Mouse (Mus musculus): ENCODE data around the gene Olfr1115. TPM values are rescaled to one million over a fixed set of nuclear protein-coding genes. Genes with fewer than 3 reads are reported as not detected.
"Not testable (repeated sequence)": the region's sequence is repeated elsewhere in the genome, so short reads cannot be mapped to it uniquely, and the experiment has no call there.

Gene Olfr1115
- polyA plus RNA-seq (2012; ENCODE audit: insufficient read depth, insufficient read length, missing spikeins), result not detected in 2 replicates

DNA sequence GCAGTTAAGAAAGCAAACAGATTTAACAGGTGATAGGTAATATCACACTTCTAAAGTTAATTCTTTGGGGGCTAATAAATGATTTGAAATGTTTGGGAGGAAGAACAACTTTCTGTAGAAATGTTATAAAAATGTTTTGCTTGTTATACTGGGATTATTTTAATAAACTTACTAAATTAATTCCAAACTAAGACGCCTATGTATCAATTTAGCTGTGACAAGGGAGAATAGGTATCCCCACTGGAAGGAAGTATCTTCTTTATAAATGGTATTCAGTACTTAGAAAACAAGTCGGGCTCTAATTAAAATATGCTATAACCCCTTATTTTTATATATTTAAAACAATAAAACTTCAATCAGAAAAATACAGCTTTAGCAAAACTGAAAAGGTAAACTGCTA is at the start of gene Olfr1115:
Gene Olfr1115 (plus strand): TSS at position 301 of the 400 bp plus-strand sequence.
- Histone ChIP-seq H3K4me3 (ENCODE audit: insufficient read depth, low read depth, low read length) (no peak within 1 kb of the TSS), H3K27ac (replicated peaks; ENCODE audit: low read depth, low read length) (no peak within 1 kb of the TSS), H3K4me1 (ENCODE audit: control insufficient read depth, insufficient read depth, insufficient read length, low read length) (no peaks in the 10 kb centered on the region)

DNA sequence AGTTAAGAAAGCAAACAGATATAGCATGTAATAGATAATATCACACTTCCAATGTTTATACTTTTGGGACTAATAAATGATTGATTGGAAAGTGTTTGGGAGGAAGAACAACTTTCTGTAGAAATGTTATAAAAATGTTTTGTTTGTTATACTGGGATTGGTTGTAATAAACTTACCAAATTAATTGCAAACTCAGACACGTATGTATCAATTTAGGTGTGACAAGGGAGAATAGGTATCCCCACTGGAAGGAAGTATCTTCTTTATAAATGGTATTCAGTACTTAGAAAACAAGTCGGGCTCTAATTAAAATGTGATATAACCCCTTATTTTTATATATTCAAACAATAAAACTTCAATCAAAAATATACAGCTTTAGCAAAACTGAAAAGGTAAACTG is 39.1 kb upstream of the Olfr1115 start, which contains the start of gene Olfr1113:
Gene Olfr1113 (plus strand): TSS at position 301 of the 400 bp plus-strand sequence.
- no peak within 1 kb of the TSS for H3K4me3 ChIP-seq (ENCODE audit: insufficient read depth, low read depth, low read length)
- H3K27ac ChIP-seq (replicated peaks; ENCODE audit: low read depth, low read length), result no peak within 1 kb of the TSS
- no peaks in the 10 kb centered on the region for H3K4me1 ChIP-seq (ENCODE audit: control insufficient read depth, insufficient read depth, insufficient read length, low read length)

DNA sequence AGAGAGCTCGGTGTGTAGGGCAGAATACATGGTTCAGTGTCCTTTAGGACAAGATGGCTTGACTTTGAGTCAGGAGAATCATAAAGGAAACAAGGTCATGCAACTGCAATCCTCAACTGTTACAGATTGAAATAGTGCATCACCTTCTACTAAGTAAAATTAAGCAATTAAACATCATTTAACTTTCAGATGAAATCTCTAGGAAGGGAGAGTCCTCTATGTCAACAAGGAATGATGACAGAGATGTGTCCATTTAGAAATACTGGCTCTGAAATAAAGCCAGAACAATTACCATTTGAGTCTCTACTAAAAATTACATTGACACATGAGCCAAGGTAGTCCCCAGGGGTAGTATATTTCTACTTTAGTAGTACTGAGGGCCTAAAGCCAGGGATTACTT is 19.4 kb downstream of the Olfr1115 start, which contains the start of gene Olfr1116:
Gene Olfr1116 (plus strand): TSS at position 301 of the 400 bp plus-strand sequence.
- no peak within 1 kb of the TSS for H3K27ac ChIP-seq (replicated peaks; ENCODE audit: low read depth, low read length)
- no peak within 1 kb of the TSS for H3K4me3 ChIP-seq (ENCODE audit: insufficient read depth, low read depth, low read length)
- H3K4me1 ChIP-seq (ENCODE audit: control insufficient read depth, insufficient read depth, insufficient read length, low read length), result no peaks in the 10 kb centered on the region

DNA sequence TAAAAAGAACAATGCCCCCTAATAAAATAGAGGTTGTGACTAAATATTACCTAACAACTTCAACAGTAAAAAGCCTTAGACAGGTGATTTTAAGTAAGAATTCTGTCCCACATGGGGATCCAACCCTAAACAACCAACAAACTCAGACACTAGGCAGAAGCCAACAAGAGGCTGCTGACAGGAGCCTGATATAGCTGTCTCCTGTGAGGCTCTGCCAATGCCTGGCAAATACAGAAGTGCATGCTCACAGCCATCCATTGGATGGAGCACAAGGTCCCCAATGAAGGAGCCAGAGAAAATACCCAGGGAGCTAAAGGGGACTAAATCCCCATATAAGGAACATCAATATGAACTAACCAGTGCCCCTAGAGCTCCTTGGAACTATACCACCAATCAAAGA is 46.2 kb downstream of the Olfr1115 start:
- not testable (repeated sequence) for H3K4me3 ChIP-seq (ENCODE audit: insufficient read depth, low read depth, low read length); H3K27ac ChIP-seq (replicated peaks; ENCODE audit: low read depth, low read length); H3K4me1 ChIP-seq (ENCODE audit: control insufficient read depth, insufficient read depth, insufficient read length, low read length)

Other genes with a start within 250 kb of the Olfr1115 start
- not detected in 2 replicates for gene Olfr1102, start 249.6 kb upstream of the Olfr1115 start, polyA plus RNA-seq (2012; ENCODE audit: insufficient read depth, insufficient read length, missing spikeins)
- gene Olfr1104, start 220.9 kb upstream of the Olfr1115 start, polyA plus RNA-seq (2012; ENCODE audit: insufficient read depth, insufficient read length, missing spikeins), result not detected in 2 replicates
- gene Olfr1105, start 211.5 kb upstream of the Olfr1115 start, polyA plus RNA-seq (2012; ENCODE audit: insufficient read depth, insufficient read length, missing spikeins), result not detected in 2 replicates
- gene Olfr1106, start 195.7 kb upstream of the Olfr1115 start, polyA plus RNA-seq (2012; ENCODE audit: insufficient read depth, insufficient read length, missing spikeins), result not detected in 2 replicates
- not detected in 2 replicates for gene Olfr1107, start 172.2 kb upstream of the Olfr1115 start, polyA plus RNA-seq (2012; ENCODE audit: insufficient read depth, insufficient read length, missing spikeins)
- not detected in 2 replicates for gene Olfr1109, start 152.0 kb upstream of the Olfr1115 start, polyA plus RNA-seq (2012; ENCODE audit: insufficient read depth, insufficient read length, missing spikeins)
- gene Olfr259, start 133.4 kb upstream of the Olfr1115 start, polyA plus RNA-seq (2012; ENCODE audit: insufficient read depth, insufficient read length, missing spikeins), result not detected in 2 replicates
- gene Olfr1110, start 107.7 kb upstream of the Olfr1115 start, polyA plus RNA-seq (2012; ENCODE audit: insufficient read depth, insufficient read length, missing spikeins), result not detected in 2 replicates
- not detected in 2 replicates for gene Olfr1111, start 95.4 kb upstream of the Olfr1115 start, polyA plus RNA-seq (2012; ENCODE audit: insufficient read depth, insufficient read length, missing spikeins)
- gene Olfr1112, start 60.2 kb upstream of the Olfr1115 start, polyA plus RNA-seq (2012; ENCODE audit: insufficient read depth, insufficient read length, missing spikeins), result not detected in 2 replicates
- not detected in 2 replicates for gene Olfr1113, start 39.0 kb upstream of the Olfr1115 start, polyA plus RNA-seq (2012; ENCODE audit: insufficient read depth, insufficient read length, missing spikeins)
- gene Olfr1116, start 19.5 kb downstream of the Olfr1115 start, polyA plus RNA-seq (2012; ENCODE audit: insufficient read depth, insufficient read length, missing spikeins), result not detected in 2 replicates
- gene Olfr1118, start 59.6 kb downstream of the Olfr1115 start, polyA plus RNA-seq (2012; ENCODE audit: insufficient read depth, insufficient read length, missing spikeins), result not detected in 2 replicates
- gene Olfr1120, start 106.8 kb downstream of the Olfr1115 start, polyA plus RNA-seq (2012; ENCODE audit: insufficient read depth, insufficient read length, missing spikeins), result not detected in 2 replicates
- not detected in 2 replicates for gene Olfr1121, start 121.9 kb downstream of the Olfr1115 start, polyA plus RNA-seq (2012; ENCODE audit: insufficient read depth, insufficient read length, missing spikeins)
- gene Olfr1122, start 137.8 kb downstream of the Olfr1115 start, polyA plus RNA-seq (2012; ENCODE audit: insufficient read depth, insufficient read length, missing spikeins), result not detected in 2 replicates
- not detected in 2 replicates for gene Olfr1123, start 168.6 kb downstream of the Olfr1115 start, polyA plus RNA-seq (2012; ENCODE audit: insufficient read depth, insufficient read length, missing spikeins)
- not detected in 2 replicates for gene Olfr1124, start 182.3 kb downstream of the Olfr1115 start, polyA plus RNA-seq (2012; ENCODE audit: insufficient read depth, insufficient read length, missing spikeins)
- not detected in 2 replicates for gene Olfr1126, start 205.9 kb downstream of the Olfr1115 start, polyA plus RNA-seq (2012; ENCODE audit: insufficient read depth, insufficient read length, missing spikeins)
- gene Pramel7, start 249.1 kb downstream of the Olfr1115 start, polyA plus RNA-seq (2012; ENCODE audit: insufficient read depth, insufficient read length, missing spikeins), result not detected in 2 replicates

Measured in brown adipose tissue, adult 24 weeks (tissue).